Mouse (Mus musculus): Measurements from ENCODE around the gene Etv4. TPM values are rescaled to one million over a fixed set of nuclear protein-coding genes. Genes with fewer than 3 reads are reported as not detected.
A peak's percentile ranks its signal among the peaks of the same experiment; 100 is the strongest.

The Etv4 gene
- 9.4 and 10.8 TPM in 2 replicates for polyA plus RNA-seq (2016; fragmentation: Nextera tagmentation; extraction: Ambion mirVana)

- no peaks in the 10 kb centered on the region for H3K36me3 ChIP-seq
- no peaks in the 10 kb centered on the region for H3K9me3 ChIP-seq
- under 1% methylated on average over 35 of the region's 35 CpGs for WGBS
- H3K4me3 ChIP-seq = peak within 1 kb of the TSS; percentile 72
- peaks cover 83% of the 10 kb centered on the region for H3K27me3 ChIP-seq (ENCODE audit: insufficient read depth, poor library complexity, severe bottlenecking)
- H3K27ac ChIP-seq = peak within 1 kb of the TSS; percentile 86
- DNase-seq (ENCODE audit: low spot score) = peak; percentile 97
- H3K4me1 ChIP-seq = peaks cover 27% of the 10 kb centered on the region
Observed at GRCm38 (mm10) chr11:101785143-101785851, at the start of gene Etv4. Gene Etv4 (minus strand): TSS chr11:101785371.

GRCm38 (mm10) chr11:101832001-101832400 is 46.8 kb upstream of the Etv4 start:
- 50% methylated on average over 7 of the region's 7 CpGs for WGBS
- no peak for DNase-seq (ENCODE audit: low spot score)
- peak overlapping the region; percentile 68 for H3K27ac ChIP-seq
- H3K36me3 ChIP-seq = no peaks in the 10 kb centered on the region
- H3K27me3 ChIP-seq (ENCODE audit: insufficient read depth, poor library complexity, severe bottlenecking) = no peaks in the 10 kb centered on the region
- H3K4me1 ChIP-seq = peaks cover 40% of the 10 kb centered on the region
- no peaks in the 10 kb centered on the region for H3K9me3 ChIP-seq
- H3K4me3 ChIP-seq = no peak overlapping the region

DNA sequence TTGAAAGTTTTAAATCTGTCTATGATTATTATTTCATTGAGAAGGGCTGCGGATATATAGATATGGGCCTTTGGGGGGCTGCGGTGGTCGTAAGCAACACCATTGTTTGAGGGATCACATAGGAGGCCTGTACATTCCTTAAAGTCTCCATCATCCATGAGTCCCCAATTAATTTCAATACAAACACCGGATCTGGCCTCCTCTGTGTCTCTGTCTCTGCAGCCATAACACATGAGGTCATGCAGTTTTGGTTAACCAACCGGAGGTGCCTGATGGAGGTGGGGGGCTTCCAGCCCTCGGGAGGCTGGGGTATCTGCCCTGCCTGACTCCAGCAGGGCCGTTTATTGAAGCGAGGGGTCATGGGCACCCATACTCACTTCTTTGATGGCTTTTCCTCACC is 45.4 kb upstream of the Etv4 start:
- no peaks in the 10 kb centered on the region for H3K36me3 ChIP-seq
- no peak for DNase-seq (ENCODE audit: low spot score)
- peak overlapping the region; percentile 73 for H3K27ac ChIP-seq
- peaks cover 40% of the 10 kb centered on the region for H3K4me1 ChIP-seq
- H3K4me3 ChIP-seq = no peak overlapping the region
- H3K9me3 ChIP-seq = no peaks in the 10 kb centered on the region
- no peaks in the 10 kb centered on the region for H3K27me3 ChIP-seq (ENCODE audit: insufficient read depth, poor library complexity, severe bottlenecking)
- 61% methylated on average over 8 of the region's 8 CpGs for WGBS

DNA sequence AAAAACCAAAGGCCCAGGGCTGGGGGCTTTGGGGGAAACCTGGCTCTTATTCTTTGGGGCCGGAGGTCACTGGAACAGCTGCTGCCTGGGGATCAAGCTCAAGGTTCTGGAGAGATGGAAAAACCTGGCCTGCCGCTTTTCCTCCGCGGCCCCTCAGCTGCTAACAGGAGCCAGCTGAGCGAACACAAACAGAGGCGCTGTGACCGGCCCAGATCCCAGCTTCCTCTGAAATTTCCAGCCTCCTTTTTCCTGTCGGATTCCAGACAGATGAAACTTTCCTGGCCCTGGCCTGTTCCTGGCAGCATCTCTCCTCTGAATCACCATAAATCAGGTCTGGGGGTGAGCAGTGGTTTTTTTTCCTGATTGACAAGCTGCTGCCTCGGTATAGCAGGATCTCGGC is 44.9 kb upstream of the Etv4 start:
- peak; percentile 82 for DNase-seq (ENCODE audit: low spot score)
- no peak overlapping the region for H3K4me3 ChIP-seq
- no peaks in the 10 kb centered on the region for H3K36me3 ChIP-seq
- H3K27me3 ChIP-seq (ENCODE audit: insufficient read depth, poor library complexity, severe bottlenecking) = no peaks in the 10 kb centered on the region
- H3K27ac ChIP-seq = peak overlapping the region; percentile 73
- no peaks in the 10 kb centered on the region for H3K9me3 ChIP-seq
- WGBS = 16% methylated on average over 10 of the region's 10 CpGs
- peaks cover 36% of the 10 kb centered on the region for H3K4me1 ChIP-seq

GRCm38 (mm10) chr11:101828718-101829117 is 43.5 kb upstream of the Etv4 start:
- Histone ChIP-seq H3K27ac (no peak overlapping the region), H3K4me1 (peaks cover 26% of the 10 kb centered on the region), H3K27me3 (ENCODE audit: insufficient read depth, poor library complexity, severe bottlenecking) (no peaks in the 10 kb centered on the region), H3K4me3 (no peak overlapping the region), H3K36me3 (no peaks in the 10 kb centered on the region), H3K9me3 (no peaks in the 10 kb centered on the region)
- no peak for DNase-seq (ENCODE audit: low spot score)
- 84% methylated on average over 4 of the region's 4 CpGs for WGBS

- no peak overlapping the region for H3K27ac ChIP-seq
- WGBS = 77% methylated on average over 3 of the region's 3 CpGs
- H3K27me3 ChIP-seq (ENCODE audit: insufficient read depth, poor library complexity, severe bottlenecking) = no peaks in the 10 kb centered on the region
- no peak overlapping the region for H3K4me3 ChIP-seq
- no peaks in the 10 kb centered on the region for H3K36me3 ChIP-seq
- H3K9me3 ChIP-seq = no peaks in the 10 kb centered on the region; the same call in 1 of the 2 replicates
- no peak for DNase-seq (ENCODE audit: low spot score)
- H3K4me1 ChIP-seq = peaks cover 21% of the 10 kb centered on the region
Observed at GRCm38 (mm10) chr11:101823210-101823609, 38.0 kb upstream of the Etv4 start.

DNA sequence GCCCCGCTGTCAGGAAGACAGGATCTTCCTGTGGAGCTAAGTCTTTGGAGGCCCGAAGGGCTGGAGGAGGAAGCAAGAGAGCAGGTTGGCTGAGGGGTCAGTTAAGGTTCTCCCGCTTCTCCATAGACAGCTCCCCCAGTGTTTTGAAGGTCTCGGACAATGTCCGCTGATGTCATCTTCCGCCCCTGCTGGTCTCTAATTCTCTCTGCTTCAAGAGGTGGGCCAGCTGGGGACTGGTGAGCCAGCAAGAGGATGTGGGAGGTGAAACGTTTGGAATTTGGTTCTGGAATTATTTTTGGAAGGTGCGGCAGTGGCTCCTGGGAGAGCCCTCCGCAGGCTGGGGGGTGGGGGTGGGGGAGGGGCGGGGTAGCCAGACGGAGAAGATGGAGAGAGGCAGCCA is 35.7 kb upstream of the Etv4 start:
- WGBS = 17% methylated on average over 11 of the region's 11 CpGs
- Histone ChIP-seq H3K4me1 (peaks cover 24% of the 10 kb centered on the region), H3K36me3 (no peaks in the 10 kb centered on the region), H3K9me3 (no peaks in the 10 kb centered on the region; the same call in 1 of the 2 replicates), H3K27me3 (ENCODE audit: insufficient read depth, poor library complexity, severe bottlenecking) (no peaks in the 10 kb centered on the region), H3K27ac (peak overlapping the region; percentile 83), H3K4me3 (peak overlapping the region; percentile 42)
- DNase-seq (ENCODE audit: low spot score) = no peak

DNA sequence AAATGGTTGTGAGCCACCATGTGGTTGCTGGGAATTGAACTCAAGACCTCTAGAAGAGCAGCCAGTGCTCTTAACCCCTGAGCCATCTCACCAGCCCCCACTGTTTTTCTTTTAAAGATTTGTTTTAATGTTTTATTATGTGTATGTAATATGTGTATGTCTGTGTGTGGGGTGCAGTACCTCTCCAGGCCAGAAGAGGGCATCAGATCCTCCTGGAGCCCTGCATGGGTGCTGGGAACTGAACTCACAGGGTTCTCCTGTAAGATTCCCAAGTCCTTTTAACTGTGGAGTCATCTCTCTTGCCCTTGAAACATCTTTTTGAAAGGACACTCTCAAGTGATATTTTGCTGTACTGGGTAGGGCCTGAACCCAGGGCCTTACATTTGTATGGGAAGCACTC is 34.7 kb upstream of the Etv4 start:
- H3K27ac ChIP-seq = no peak overlapping the region

DNA sequence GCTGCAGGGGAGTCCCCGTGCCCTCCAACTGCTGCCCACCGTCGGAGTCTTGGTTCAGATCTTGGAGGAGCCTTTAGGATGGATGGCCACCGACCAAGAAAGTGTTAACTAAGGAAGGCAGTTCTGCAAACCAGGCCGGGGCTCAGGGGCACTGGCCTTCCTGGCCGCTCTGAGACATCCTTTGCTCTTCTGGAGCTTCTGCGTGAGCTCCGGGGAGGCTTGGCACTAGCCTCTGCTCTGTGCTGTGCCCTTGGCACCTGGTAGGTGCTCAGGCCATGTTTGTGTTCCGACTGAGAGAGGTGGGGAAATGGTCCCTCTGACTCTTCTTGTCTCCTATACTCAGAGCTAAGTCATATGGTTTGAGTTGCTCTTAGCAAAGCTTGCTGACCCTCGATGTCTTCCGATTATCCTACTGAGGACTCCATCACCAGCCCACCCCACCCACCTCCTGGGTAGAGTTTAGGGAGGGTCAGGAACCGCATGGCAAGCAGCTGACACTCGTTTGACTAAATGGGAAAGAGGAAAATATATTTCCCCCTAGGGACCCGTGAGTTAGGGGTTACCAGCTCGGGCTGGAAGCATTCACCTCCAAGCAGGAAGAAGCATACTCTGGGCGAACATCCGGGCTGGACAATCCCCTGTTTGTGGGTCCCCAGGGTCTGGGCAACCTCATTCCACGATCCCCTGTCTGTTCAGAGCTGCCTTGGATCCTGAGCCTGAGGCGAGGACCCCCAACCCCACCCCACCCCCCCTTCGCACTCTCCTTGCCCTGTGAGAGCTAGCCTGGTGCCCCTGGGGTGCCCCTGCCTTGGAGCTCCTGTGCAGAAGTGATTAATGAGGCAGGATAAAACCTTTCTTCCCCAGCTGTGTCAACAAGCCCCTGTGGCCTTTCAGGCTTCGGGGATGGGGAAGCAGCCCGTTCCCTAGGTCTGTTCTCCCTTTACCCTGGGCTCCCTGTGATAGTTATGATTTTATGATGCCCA is 30.2 kb upstream of the Etv4 start:
- WGBS = 16% methylated on average over 22 of the region's 22 CpGs

More for the DNA sequence above, 34.7 kb upstream of the Etv4 start:
- no peaks in the 10 kb centered on the region for H3K27me3 ChIP-seq (ENCODE audit: insufficient read depth, poor library complexity, severe bottlenecking)
- no peak for DNase-seq (ENCODE audit: low spot score)
- H3K9me3 ChIP-seq = no peaks in the 10 kb centered on the region; the same call in 1 of the 2 replicates
- H3K36me3 ChIP-seq = no peaks in the 10 kb centered on the region
- H3K4me3 ChIP-seq = no peak overlapping the region
- peaks cover 35% of the 10 kb centered on the region for H3K4me1 ChIP-seq

GRCm38 (mm10) chr11:101814375-101815102 is 29.4 kb upstream of the Etv4 start:
- H3K4me3 ChIP-seq = peak overlapping the region; percentile 41
- WGBS = 11% methylated on average over 23 of the region's 23 CpGs

More for the DNA sequence above, 30.2 kb upstream of the Etv4 start:
- Histone ChIP-seq H3K36me3 (no peaks in the 10 kb centered on the region), H3K27ac (peak overlapping the region; percentile 72), H3K9me3 (no peaks in the 10 kb centered on the region; the same call in 1 of the 2 replicates), H3K4me1 (peaks cover 26% of the 10 kb centered on the region), H3K27me3 (ENCODE audit: insufficient read depth, poor library complexity, severe bottlenecking) (peaks cover 5% of the 10 kb centered on the region), H3K4me3 (peak overlapping the region; percentile 41)
- DNase-seq (ENCODE audit: low spot score) = no peak

GRCm38 (mm10) chr11:101813259-101813658 is 28.1 kb upstream of the Etv4 start:
- H3K36me3 ChIP-seq = no peaks in the 10 kb centered on the region
- peaks cover 22% of the 10 kb centered on the region for H3K4me1 ChIP-seq
- peaks cover 18% of the 10 kb centered on the region for H3K27me3 ChIP-seq (ENCODE audit: insufficient read depth, poor library complexity, severe bottlenecking)
- no peaks in the 10 kb centered on the region for H3K9me3 ChIP-seq
- H3K27ac ChIP-seq = no peak overlapping the region
- DNase-seq (ENCODE audit: low spot score) = peak; percentile 88
- WGBS = 4% methylated on average over 7 of the region's 7 CpGs
- H3K4me3 ChIP-seq = no peak overlapping the region

More at GRCm38 (mm10) chr11:101814375-101815102, 29.4 kb upstream of the Etv4 start:
- no peaks in the 10 kb centered on the region for H3K36me3 ChIP-seq
- H3K9me3 ChIP-seq = no peaks in the 10 kb centered on the region
- H3K27ac ChIP-seq = peak overlapping the region; percentile 72
- DNase-seq (ENCODE audit: low spot score) = peak; percentile 90
- H3K27me3 ChIP-seq (ENCODE audit: insufficient read depth, poor library complexity, severe bottlenecking) = peaks cover 12% of the 10 kb centered on the region
- H3K4me1 ChIP-seq = peaks cover 22% of the 10 kb centered on the region

- Histone ChIP-seq H3K9me3 (no peaks in the 10 kb centered on the region), H3K27me3 (ENCODE audit: insufficient read depth, poor library complexity, severe bottlenecking) (peaks cover 34% of the 10 kb centered on the region), H3K4me3 (no peak overlapping the region), H3K4me1 (peaks cover 3% of the 10 kb centered on the region; the same call in 1 of the 2 replicates), H3K27ac (no peak overlapping the region), H3K36me3 (no peaks in the 10 kb centered on the region)
- 51% methylated on average over 15 of the region's 15 CpGs for WGBS
- no peak for DNase-seq (ENCODE audit: low spot score)
Observed at GRCm38 (mm10) chr11:101809060-101809828, 24.1 kb upstream of the Etv4 start.

Data from heart, embryonic 10.5 days (tissue).